Comparison of ENCODE assay signal across 10 mouse cellular contexts in genomic region chr3:34445354-34445753, GRCm38 (mm10).
DNase-seq lines count a peak whose midpoint lies in the region; ATAC-seq lines count a peak whose summit lies in the region.
"Had no signal": no experiment of that assay in that cellular context is flagged by ENCODE, and none has a peak within 500 bp of the region (broad histone marks: within the 10 kb centered on the region; RNA-seq: fewer than 3 reads in every experiment).

No protein-coding gene starts in this region.

- no peak overlapping the region for H3K9ac ChIP-seq in midbrain, embryonic 11.5 days (ENCODE audit: low read length)
- H3K9ac ChIP-seq: limb, embryonic 13.5 days; neural tube, embryonic 12.5 days had no signal

- no peak overlapping the region for H3K4me3 ChIP-seq in midbrain, embryonic 11.5 days (ENCODE audit: low read depth, low read length)
- H3K4me3 ChIP-seq: limb, embryonic 13.5 days; neural tube, embryonic 12.5 days had no signal

- peaks cover 30% of the 10 kb centered on the region for H3K4me1 ChIP-seq in midbrain, embryonic 11.5 days (ENCODE audit: control insufficient read depth, insufficient read depth, low read length)

- H3K27me3 ChIP-seq in midbrain, embryonic 11.5 days (ENCODE audit: control insufficient read depth, insufficient read depth, low read length), result 0 out of 2 replicates have a peak, but pooled peaks cover 2% of the 10 kb centered on the region
- H3K27me3 ChIP-seq: neural tube, embryonic 12.5 days had no signal

- ATAC-seq in frontal cortex, adult (ENCODE audit: low TSS enrichment), result peak; percentile 83
- ATAC-seq in midbrain, embryonic 11.5 days (ENCODE audit: low FRiP score), result peak; percentile 45; the same call in 1 of the 2 replicates
- no peak for ATAC-seq in erythroid progenitor cell, adult 5-6 weeks (replicated peaks; ENCODE audit: low FRiP score, poor library complexity, severe bottlenecking)
- no peak for ATAC-seq in inflammation-experienced regulatory T-cells, adult 6 months

- no peak overlapping the region; the same call in 1 of the 2 replicates for H3K27ac ChIP-seq in midbrain, embryonic 11.5 days (ENCODE audit: low read depth, low read length)
- H3K27ac ChIP-seq: limb, embryonic 13.5 days; neural tube, embryonic 12.5 days had no signal

- no peak overlapping the region for H3K4me2 ChIP-seq in midbrain, embryonic 11.5 days
- H3K4me2 ChIP-seq: limb, embryonic 13.5 days; neural tube, embryonic 12.5 days had no signal

- H3K9me3 ChIP-seq in midbrain, embryonic 11.5 days (ENCODE audit: control insufficient read depth, low read length), result no peaks in the 10 kb centered on the region
- H3K9me3 ChIP-seq: limb, embryonic 13.5 days; neural tube, embryonic 12.5 days had no signal

- no peaks in the 10 kb centered on the region for H3K36me3 ChIP-seq in midbrain, embryonic 11.5 days (ENCODE audit: control insufficient read depth, insufficient read depth, low read length)
- H3K36me3 ChIP-seq: limb, embryonic 13.5 days; neural tube, embryonic 12.5 days had no signal

- WGBS in midbrain, embryonic 11.5 days, result 25% methylated on average over 7 of the region's 7 CpGs

- DNase-seq in frontal cortex, postnatal 25 days (ENCODE audit: low spot score in 2 of 2), result no peak
- DNase-seq in brain, adult 2 months (ENCODE audit: low read depth, low spot score), result peak; percentile 92
- peak; percentile 57 to 63 for DNase-seq in frontal cortex, adult 2 months (ENCODE audit: extremely low spot score in 1 of 2, low spot score in 1 of 2)
- DNase-seq in midbrain, embryonic 11.5 days (ENCODE audit: low spot score, missing footprints), result peak; percentile 85
- DNase-seq in gastrocnemius, adult 8-10 months (ENCODE audit: low spot score in 2 of 2), result no peak

Comparison
In these comparisons a context has a peak if more than half of its experiments do, and no peak if none do; other contexts are left out.
1. DNase-seq: peak in brain, adult 2 months (single experiment), frontal cortex, adult 2 months (2 of 2) and midbrain, embryonic 11.5 days (single experiment); none in frontal cortex, postnatal 25 days (0 of 2) and gastrocnemius, adult 8-10 months (0 of 2).
2. ATAC-seq: peak in frontal cortex, adult (single experiment) and midbrain, embryonic 11.5 days (single experiment); none in erythroid progenitor cell, adult 5-6 weeks (single experiment) and inflammation-experienced regulatory T-cells, adult 6 months (single experiment).